Mouse (Mus musculus) duodenum, adult 2 months (tissue): ENCODE data around the gene Tldc1. TPM values are rescaled to one million over a fixed set of nuclear protein-coding genes. Genes with fewer than 3 reads are reported as not detected.

Experiments
- polyA plus RNA-seq: library from polyadenylated mRNA; depleted of rRNA; stranded (reverse); fragments of >200 nt; gene quantifications from 2 replicates; pipeline ENCODE4 v1.2.3, GENCODE M21; 2012; ENCODE audit warnings: low replicate concordance; rRNA removed

Gene Tldc1
- polyA plus RNA-seq = 6.4 and 8.5 TPM in 2 replicates

GRCm38 (mm10) chr8:119778263-119778662 is at the start of gene Tldc1:
Gene Tldc1, minus strand, starts transcription at chr8:119778416.

Other genes with a start within 250 kb of the Tldc1 start
- gene Mbtps1, start 219.7 kb downstream of the Tldc1 start, polyA plus RNA-seq = 38.5 and 43.8 TPM in 2 replicates
- 13.1 and 14.8 TPM in 2 replicates for gene Hsdl1, start 203.2 kb downstream of the Tldc1 start, polyA plus RNA-seq
- gene Dnaaf1, start 203.2 kb downstream of the Tldc1 start, polyA plus RNA-seq = 6.3 and 13.3 TPM in 2 replicates
- 19.7 and 22.9 TPM in 2 replicates for gene Taf1c, start 173.2 kb downstream of the Tldc1 start, polyA plus RNA-seq
- gene Adad2, start 165.7 kb downstream of the Tldc1 start, polyA plus RNA-seq = 0.44 and 4.5 TPM in 2 replicates
- 0.56 and 0.74 TPM in 2 replicates for gene Kcng4, start 142.7 kb downstream of the Tldc1 start, polyA plus RNA-seq
- 26.9 and 27.6 TPM in 2 replicates for gene Wfdc1, start 112.1 kb downstream of the Tldc1 start, polyA plus RNA-seq
- gene Atp2c2, start 78.4 kb downstream of the Tldc1 start, polyA plus RNA-seq = 4.3 and 5.8 TPM in 2 replicates
- 369 and 425 TPM in 2 replicates for gene Cotl1, start 62.1 kb upstream of the Tldc1 start, polyA plus RNA-seq
- gene Klhl36, start 83.8 kb upstream of the Tldc1 start, polyA plus RNA-seq = 12.2 and 17.3 TPM in 2 replicates
- gene Usp10, start 131.9 kb upstream of the Tldc1 start, polyA plus RNA-seq = 101 and 122 TPM in 2 replicates
- gene Gm20388, start 132.4 kb upstream of the Tldc1 start, polyA plus RNA-seq = 43.1 and 44.1 TPM in 2 replicates
- gene Crispld2, start 214.0 kb upstream of the Tldc1 start, polyA plus RNA-seq = 4.4 and 13.5 TPM in 2 replicates